Mouse (Mus musculus): ENCODE results near the gene Usp21.

DNA sequence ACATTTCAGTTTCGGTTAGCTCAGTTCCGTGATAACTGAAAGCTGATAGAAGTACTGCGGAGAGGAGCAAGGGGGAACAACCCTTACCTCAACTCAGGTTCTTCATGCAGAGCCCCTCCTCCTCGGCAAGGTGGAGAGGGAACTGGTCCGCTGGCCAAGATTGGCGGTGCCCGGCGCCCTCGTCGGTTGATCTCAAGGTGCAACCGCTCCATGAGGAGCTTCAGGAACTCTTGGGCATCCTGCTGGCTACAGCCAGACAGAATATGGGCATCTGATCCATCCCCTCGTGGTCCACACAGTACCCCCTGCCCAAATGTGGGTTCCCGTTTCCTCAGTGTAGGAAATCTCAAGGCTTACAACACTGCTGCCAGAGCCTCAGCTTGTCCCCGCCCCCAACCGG lies 3.3 kb downstream of the Usp21 start:
- no peak for TF ChIP-seq CTCF (IDR thresholded peaks at IDR 0.05; ENCODE audit: extremely low read depth, insufficient read depth, insufficient read length, insufficient replicate concordance)
- TF ChIP-seq POLR2A (IDR thresholded peaks at IDR 0.05; ENCODE audit: low read depth, low read length), result no peak

Data from spleen, adult 2 months (tissue).